Mouse (Mus musculus) kidney, adult 11 months (tissue): ENCODE measurements around the gene Dazl.
A peak's percentile ranks its signal among the peaks of the same experiment; 100 is the strongest.

ENCODE experiments used
- DNase-seq: peaks from one replicate; pipeline ENCODE4 v3.0.0; 2022

Gene Dazl

DNA sequence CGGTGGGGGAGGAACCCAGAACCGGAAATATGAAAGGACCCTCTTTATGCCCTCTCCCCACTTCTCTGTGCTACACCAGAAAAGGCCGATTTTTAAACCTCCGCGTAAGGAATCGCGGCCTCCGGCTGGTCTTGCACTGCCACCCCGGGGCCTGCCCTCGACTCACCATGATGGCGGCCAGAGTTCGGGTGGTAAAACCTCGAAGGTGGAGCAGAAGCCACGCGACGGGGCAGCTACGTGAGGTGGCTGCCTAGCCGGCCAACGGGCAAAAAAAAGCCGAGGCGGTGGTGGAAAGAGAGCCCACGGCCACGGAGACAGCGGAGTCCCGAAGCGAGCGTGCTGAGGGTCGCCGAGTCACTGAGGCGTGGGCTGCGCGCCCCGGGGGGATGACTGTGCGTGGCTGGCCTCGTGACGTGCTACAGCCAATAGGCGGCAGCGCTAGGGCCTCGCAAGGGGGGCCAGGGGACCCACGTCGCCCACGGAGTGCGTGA is at the start of gene Dazl:
TSS of gene Dazl (minus strand) at position 396 of the 491 bp plus-strand sequence.
- no peak for DNase-seq

- DNase-seq, result no peak
These were observed 48.6 kb upstream of the Dazl start for GRCm38 (mm10) chr17:50341850-50342544.

GRCm38 (mm10) chr17:50338901-50339300 is 45.5 kb upstream of the Dazl start:
- DNase-seq, result no peak

- DNase-seq, result no peak
These were observed 42.3 kb upstream of the Dazl start for GRCm38 (mm10) chr17:50335776-50336175.

- DNase-seq, result no peak
These were observed 41.3 kb upstream of the Dazl start for GRCm38 (mm10) chr17:50334694-50335093.

DNA sequence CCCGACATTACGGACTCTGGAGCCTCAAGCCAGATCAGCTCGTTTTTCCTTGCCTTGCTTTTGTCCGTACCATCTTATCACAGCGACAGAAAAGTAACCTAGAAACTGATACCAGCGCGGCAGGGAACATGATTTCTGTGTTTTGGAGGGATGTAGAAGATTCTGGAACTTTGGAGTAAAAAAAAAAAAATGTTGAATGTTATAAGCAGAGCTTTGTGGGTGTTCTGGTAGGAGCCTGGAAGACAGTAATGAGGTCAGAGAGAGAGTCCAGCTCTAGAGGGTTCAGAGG is 38.5 kb upstream of the Dazl start:
- DNase-seq, result no peak

GRCm38 (mm10) chr17:50331171-50332011 is 38.0 kb upstream of the Dazl start:
- DNase-seq, result peak; percentile 4

DNA sequence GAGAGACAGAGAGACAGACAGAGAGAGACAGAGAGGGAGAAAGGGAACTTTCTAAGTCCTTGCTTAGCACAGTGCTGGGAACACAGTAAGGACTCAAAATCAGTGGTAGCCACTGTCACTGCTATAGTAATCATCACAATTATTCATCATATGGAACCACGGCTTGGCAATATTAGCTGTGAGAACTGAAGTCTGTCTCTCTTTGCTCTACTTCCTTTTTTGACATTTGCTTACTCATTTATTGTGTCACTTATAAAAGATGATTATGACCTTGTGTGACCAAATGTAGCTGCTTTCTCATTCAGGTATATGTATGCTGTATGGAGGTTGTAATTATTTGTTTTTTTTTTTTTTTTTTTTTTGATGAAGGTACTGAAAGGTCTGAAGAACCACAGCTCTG is 36.8 kb upstream of the Dazl start:
- no peak for DNase-seq

GRCm38 (mm10) chr17:50324658-50325057 is 31.2 kb upstream of the Dazl start:
- DNase-seq, result no peak

DNA sequence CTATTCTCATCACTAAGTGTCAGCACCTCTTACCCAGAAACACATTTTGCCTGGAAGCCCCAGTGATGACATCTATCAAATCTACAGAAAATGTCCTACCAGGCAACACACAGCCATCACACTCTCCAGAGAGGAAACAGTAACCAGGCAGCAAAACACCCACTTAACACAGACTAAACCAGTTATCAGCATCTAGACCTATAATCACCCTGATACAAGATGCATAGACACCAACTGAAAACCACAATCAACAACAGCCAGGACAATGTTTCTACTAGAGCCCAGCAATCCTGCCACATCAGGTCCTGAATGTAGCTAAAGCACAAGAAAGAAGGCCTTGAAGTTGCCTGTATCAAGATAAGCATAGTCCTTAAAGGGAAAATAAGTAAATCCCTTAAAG is 25.4 kb upstream of the Dazl start:
- DNase-seq, result no peak

- DNase-seq, result no peak
These were observed 23.0 kb upstream of the Dazl start for GRCm38 (mm10) chr17:50316216-50317150.

GRCm38 (mm10) chr17:50310148-50310802 is 16.8 kb upstream of the Dazl start:
- no peak for DNase-seq

GRCm38 (mm10) chr17:50309512-50310072 is 16.2 kb upstream of the Dazl start:
- DNase-seq, result no peak

DNA sequence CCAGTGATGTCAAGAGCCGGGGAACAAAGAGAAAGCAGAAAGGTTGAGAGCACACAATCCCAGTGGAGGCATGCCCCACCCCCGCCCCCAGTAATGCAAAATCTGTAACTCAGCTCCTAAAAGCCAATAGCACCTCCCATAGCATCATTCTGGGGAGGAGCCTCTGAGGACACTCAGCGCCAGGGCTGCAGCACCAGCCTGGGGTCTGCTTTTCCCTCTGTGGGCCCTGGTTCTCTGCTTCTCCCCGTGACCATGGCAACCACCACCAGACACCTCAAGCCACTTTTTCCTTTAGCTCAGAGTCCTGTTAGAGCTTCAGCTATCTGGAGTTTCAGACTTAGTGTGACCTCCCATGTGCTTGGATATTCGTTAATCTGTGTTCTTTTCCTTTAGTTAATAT is 15.4 kb upstream of the Dazl start:
- DNase-seq, result no peak

- no peak for DNase-seq
These were observed 14.7 kb upstream of the Dazl start for GRCm38 (mm10) chr17:50308059-50308647.

- DNase-seq, result peak; percentile 8
These were observed 9.4 kb upstream of the Dazl start for GRCm38 (mm10) chr17:50302867-50303266.

DNA sequence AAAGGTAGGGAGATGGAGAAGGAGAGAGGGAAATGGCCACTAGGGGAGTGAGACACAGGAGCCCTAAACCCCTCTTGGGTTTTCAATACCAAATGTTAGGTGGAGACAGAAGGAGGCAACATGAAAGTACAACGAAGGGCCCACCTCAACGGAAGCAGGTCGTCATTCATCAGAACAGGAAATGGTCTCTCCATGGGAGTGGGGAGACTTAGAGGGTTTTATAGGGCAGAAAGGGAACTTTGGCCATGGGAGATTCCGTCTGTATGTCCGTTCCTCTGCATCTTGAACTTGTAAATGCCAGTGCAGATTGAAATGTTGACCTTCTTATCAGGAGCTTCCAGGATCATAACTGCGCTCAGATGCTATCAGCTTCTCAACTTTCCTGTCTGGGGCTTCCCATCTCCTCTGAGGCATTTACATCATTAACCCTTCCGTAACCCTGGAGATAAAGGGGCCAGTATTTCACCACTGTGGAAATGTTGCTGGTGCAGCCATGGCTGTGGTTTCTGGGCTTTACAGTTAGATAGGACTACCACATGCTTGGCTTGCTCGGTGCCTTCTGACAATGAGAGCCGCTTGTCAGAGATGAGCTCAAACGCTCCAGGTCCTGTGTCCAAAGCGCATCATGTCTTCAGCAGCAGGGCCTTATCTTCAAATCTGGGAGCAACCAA is 6.9 kb upstream of the Dazl start:
- DNase-seq, result no peak

DNA sequence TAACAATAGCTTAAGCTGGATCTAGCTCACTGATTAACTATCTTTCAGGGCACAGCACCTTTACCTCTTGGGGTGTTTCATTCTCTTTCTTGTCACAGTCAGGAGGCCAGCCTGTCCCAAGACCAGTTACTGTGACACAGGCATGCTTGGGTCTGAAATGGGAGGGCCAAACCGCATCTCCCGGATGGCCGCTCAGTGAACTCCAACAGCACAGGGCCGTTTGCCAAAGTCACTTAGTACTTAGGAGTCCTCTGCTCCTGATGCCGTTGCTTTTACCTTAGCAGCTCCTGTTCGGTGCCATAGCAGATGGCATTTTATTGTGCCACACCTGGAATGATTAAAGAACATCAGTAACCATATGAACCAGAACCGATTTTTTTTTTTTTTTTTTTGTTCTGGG is 5.4 kb upstream of the Dazl start:
- DNase-seq, result peak; percentile 17

GRCm38 (mm10) chr17:50294726-50295125 is 1.3 kb upstream of the Dazl start:
- no peak for DNase-seq

GRCm38 (mm10) chr17:50292661-50293171 is 720 bp downstream of the Dazl start:
- peak; percentile 80 for DNase-seq
